Mouse (Mus musculus): ENCODE results near the gene Cpne7. TPM values are rescaled to one million over a fixed set of nuclear protein-coding genes. Genes with fewer than 3 reads are reported as not detected.
A peak's percentile ranks its signal among the peaks of the same experiment; 100 is the strongest.

Cpne7 gene
- total RNA-seq, 2 experiments from 2014 or later = 273 to 300 TPM

- DNase-seq (ENCODE audit: extremely low spot score in 1 of 2, low spot score in 1 of 2) = no peak
Measured at GRCm38 (mm10) chr8:123112892-123113291, 4.3 kb upstream of the Cpne7 start.

DNA sequence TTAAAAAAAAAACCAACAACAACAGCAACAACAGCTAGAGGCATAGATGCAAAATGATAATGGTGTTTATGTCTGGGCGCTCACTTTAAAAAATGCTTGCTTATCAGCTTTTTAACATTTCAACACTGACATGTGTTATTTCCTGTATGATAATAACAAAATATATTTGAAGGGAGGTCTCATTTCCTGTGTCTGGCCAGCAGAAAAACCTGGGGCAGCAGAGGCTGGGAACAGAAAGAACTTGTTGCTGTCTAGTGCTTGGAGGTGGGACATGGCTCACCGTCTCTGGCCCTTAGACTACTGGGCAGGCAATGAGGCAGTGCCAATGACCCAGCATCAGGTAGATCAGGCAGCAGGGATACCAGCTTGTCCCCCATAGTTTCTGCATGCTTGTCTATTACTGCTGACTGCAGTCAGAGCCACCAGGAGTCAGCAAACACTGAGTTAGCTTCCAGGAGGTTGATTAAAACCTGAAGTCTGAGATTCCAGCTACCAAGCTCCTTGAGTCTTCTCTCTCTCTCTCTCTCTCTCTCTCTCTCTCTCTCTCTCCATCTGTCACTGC lies 3.2 kb upstream of the Cpne7 start:
- no peak for DNase-seq (ENCODE audit: extremely low spot score in 1 of 2, low spot score in 1 of 2)

DNA sequence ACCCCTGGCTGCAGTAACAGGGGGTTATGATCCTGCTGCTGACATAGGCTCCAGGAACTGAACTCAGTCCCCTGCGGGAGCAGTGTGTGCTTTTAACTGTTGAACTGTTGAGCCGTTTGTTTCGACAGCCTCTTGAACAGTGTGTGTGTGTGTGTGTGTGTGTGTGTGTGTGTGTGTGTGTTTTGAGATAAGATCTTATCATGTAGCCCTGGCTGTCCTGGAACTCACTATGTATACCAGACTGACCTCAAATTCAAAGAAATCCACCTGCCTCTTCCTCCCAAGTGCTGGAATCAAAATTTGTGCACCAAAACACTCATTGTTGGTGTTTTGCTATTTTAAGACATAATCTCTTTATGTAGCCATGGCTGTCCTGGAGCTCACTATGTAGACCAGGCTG lies 2.5 kb upstream of the Cpne7 start:
- no peak for DNase-seq (ENCODE audit: extremely low spot score in 1 of 2, low spot score in 1 of 2)

- no peak for DNase-seq (ENCODE audit: extremely low spot score in 1 of 2, low spot score in 1 of 2)
Measured at GRCm38 (mm10) chr8:123117744-123118143, 570 bp downstream of the Cpne7 start.

DNA sequence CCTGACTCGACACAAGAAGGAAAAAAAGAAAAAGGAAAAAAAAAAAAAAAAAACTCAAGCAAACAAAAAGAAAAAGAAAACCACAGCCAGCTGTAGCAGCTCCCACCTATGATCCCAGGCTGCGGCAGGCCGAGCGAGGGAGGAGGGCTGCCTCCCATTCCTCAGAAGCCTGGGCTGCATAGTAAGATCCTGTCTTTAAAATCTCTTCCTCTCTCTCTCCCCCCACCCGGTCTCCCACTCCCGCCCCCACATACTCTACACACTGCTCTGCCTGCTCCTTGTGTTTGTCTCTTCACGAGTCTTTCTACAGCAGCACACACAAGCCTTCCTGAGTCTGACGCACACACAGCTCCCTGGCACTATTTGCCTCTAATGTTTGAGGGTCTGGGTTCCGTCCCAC lies 4.9 kb downstream of the Cpne7 start:
- DNase-seq (ENCODE audit: extremely low spot score in 1 of 2, low spot score in 1 of 2) = no peak

DNA sequence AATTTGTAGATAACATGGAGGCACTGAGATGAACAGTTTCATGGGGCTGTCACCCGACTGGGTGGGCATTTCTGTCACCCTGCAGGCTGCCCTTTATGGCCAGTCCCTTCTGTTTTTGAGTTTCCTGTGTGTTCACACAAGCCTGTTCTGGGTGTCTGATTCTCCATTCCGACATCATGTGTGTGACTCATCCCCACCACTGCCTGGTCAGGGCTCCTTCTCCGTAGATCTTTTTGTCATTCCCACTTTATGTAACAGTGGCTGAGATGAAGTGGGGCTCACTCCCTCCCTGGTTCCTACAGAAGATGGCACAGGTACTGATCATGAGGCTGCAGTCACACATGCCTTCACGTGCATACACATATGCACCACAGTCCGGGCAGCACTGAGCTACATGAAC lies 5.5 kb downstream of the Cpne7 start:
- no peak for DNase-seq (ENCODE audit: extremely low spot score in 1 of 2, low spot score in 1 of 2)

DNA sequence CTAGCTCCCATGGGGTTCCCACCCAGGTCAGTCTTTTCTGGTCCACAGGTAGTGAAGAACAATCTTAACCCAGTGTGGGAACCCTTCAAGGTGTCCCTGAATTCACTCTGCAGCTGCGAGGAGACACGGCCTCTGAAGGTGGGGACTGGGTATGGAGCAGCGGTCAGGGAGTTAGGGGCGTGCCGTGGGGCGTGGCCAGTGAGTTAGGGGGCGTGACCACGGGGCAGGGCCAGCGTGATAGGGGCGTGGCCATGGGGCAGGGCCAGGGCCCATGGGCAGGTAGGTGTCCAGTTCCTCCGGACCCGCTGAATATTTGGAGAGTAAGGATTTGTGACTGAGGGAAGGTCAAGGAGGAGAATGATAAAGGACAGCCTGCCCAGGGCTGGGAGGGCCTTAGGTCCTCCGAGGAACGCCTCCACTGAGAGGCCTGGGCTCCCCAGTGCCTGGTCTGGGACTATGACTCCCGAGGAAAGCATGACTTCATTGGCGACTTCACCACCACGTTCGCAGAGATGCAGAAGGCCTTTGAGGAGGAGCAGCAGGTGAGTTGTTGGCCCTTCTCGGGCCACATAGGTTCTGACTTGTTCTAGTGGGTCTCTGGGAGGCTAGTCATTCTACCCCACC lies 9.1 kb downstream of the Cpne7 start:
- no peak for DNase-seq (ENCODE audit: extremely low spot score in 1 of 2, low spot score in 1 of 2)

DNA sequence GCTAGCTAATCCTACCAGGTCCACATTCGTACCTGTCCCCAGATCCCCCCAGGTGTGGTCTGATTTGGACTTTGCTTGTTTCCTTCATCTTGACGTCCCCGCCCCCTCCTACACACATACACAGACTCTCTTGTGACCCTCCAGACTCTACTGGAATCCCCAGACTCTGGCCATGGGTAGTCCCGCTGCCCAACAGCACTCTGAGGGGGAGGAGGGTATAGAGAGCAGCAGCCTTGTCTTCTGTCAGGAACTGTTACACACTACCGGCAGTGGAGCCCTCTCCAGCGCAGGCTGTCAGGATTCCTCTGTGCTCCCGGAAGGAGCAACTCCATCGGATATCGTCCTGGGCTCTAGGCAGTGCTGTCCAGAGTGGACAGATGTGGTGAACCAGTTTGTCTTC lies 13.9 kb downstream of the Cpne7 start:
- DNase-seq (ENCODE audit: extremely low spot score in 1 of 2, low spot score in 1 of 2) = no peak

GRCm38 (mm10) chr8:123132953-123133352 lies 15.8 kb downstream of the Cpne7 start:
- DNase-seq (ENCODE audit: extremely low spot score in 1 of 2, low spot score in 1 of 2) = no peak

GRCm38 (mm10) chr8:123134149-123134713 lies 17.1 kb downstream of the Cpne7 start:
- no peak for DNase-seq (ENCODE audit: extremely low spot score in 1 of 2, low spot score in 1 of 2)

DNA sequence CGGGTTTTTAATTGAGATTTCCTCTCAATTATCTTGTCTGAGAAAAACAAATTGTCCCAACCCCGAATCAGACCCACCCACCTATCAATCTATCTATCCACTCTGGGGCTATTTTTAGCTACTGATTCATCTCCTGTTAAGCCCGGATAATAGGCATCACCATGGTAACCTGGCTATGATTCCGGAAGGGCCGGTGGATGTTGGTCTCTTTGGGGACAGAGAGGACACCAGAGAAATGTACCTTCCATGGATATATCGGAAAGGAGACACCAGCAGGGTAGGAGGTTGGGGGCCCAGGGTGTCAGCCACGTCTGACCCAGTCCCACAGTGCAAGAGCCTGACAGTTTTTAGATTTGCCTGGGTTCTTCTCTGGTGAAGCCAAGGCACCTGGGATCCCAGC lies 18.2 kb downstream of the Cpne7 start:
- no peak for DNase-seq (ENCODE audit: extremely low spot score in 1 of 2, low spot score in 1 of 2)

DNA sequence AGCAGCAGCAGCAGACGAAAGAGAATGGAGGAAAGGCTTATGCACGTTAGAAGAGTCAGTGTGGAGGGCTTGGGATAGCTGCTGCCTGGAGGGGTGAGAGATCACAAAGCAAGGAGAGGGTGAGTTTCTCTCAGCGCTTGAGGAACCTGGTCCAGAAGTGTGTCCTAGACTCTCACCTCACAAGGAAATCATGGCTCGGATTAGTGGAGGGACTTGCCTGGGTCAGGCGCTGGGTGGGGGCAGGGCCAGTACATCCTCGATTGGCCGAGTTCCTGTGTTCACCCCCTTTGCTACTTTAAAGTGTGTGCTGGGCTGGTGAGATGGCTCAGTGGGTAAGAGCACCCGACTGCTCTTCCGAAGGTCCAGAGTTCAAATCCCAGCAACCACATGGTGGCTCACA lies 18.6 kb downstream of the Cpne7 start:
- DNase-seq (ENCODE audit: extremely low spot score in 1 of 2, low spot score in 1 of 2) = no peak

- DNase-seq (ENCODE audit: extremely low spot score in 1 of 2, low spot score in 1 of 2) = no peak
Measured at GRCm38 (mm10) chr8:123136287-123136686, 19.1 kb downstream of the Cpne7 start.

DNA sequence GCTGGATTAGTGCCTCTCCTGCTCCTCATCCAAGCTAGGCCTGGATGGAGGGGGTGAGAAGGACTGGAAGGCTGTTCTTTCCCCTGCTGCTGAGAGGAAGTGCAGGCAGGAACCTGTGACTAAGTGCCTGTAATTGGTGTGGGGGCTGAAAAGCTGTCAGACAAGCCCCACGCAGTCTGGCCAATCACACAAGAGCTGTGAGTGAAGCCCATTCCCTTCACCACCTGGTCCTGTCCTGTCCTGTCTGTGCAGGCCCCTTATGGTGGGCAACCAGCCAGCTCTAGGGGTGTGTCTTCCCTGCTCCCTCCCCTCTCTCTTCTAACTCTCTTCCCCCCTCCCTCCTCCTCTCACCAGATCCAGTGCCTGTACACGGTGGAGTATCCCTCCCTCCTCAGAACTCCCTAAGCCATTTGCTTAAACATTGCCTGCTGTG lies 20.5 kb downstream of the Cpne7 start:
- peak in 1 of 2 experiments; percentile 50 for DNase-seq (ENCODE audit: extremely low spot score in 1 of 2, low spot score in 1 of 2)

DNA sequence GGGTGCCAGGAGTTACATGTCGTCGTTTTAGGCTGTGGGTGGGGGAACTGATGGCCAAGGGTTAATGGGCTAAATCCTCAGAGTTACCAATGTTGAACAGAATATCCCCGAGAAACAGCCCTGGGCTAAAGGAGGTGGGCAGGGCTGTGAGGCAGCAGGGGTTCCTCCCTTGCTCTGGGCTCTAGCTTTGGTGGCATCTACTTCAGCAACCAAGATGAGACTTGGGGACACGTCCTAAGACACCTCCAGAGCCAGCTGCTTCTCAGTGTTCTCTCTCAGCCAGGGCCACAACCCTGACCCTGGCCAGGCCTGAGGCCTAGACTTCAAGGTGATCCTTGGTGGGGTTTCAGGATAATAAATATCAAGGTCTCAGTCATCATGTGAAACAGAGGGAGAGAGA lies 21.6 kb downstream of the Cpne7 start:
- no peak for DNase-seq (ENCODE audit: extremely low spot score in 1 of 2, low spot score in 1 of 2)

- DNase-seq (ENCODE audit: extremely low spot score in 1 of 2, low spot score in 1 of 2) = peak in 1 of 2 experiments; percentile 53
Measured at GRCm38 (mm10) chr8:123141741-123142462, 24.7 kb downstream of the Cpne7 start.

DNA sequence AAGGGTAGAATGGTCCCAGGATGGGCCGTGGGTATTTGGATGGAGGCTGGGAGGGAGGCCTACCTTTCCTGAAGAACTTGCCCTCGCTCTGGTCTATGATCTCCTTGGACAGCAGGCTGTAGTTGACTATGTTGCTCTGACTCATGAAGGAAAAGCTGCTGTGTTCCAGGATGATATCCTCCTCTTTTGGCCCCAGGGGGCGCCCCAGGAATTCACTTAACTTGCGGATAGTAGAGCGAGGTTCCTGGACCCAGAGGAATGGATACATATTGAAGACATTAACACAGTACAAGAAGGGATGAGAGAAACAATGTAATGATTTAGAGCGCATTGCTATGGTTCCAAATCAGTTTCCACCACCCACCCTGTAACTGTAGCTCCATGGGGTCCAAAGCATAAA lies 28.1 kb downstream of the Cpne7 start:
- no peak for DNase-seq (ENCODE audit: extremely low spot score in 1 of 2, low spot score in 1 of 2)

DNA sequence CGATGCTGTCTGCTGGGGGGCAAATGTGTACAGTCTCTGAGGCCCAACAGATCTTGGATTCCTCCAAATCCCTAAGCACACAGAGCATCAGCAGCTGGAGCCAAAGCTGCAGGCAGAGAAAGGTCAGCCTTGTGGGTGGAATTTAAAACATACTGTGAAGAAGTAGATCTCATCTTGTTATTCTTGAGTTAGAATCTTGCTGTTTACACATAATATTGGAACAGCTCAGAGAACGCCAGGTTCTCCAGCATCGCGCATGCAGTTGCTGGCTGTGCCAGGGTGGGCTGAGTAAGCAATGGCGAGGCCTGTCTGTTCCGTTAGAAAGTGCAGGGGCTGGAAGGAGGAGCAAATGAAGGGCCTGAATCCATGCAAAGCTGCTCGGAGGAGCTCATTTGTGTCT lies 29.2 kb downstream of the Cpne7 start:
- no peak for DNase-seq (ENCODE audit: extremely low spot score in 1 of 2, low spot score in 1 of 2)

- no peak for DNase-seq (ENCODE audit: extremely low spot score in 1 of 2, low spot score in 1 of 2)
Measured at GRCm38 (mm10) chr8:123150737-123151171, 33.6 kb downstream of the Cpne7 start.

DNA sequence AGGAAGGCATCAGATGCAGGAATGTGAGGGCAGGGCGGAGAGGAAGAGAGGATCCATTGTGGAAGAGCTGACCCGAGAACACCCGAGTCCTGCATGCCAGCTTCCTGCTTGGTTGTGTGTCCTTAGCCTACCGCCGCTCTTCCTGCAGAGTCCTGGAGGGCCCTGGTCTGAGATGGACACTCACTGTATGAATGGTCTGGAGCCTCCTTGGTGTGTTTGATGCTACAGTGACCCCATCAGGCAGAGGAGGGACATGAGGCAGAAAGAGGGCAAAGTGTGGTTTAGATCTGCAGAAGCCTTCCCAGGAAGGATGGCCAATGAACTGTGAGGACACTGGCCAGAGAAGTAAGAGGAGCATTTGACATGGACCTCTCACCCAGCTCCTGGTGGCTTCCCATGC lies 38.0 kb downstream of the Cpne7 start:
- no peak for DNase-seq (ENCODE audit: extremely low spot score in 1 of 2, low spot score in 1 of 2)

DNA sequence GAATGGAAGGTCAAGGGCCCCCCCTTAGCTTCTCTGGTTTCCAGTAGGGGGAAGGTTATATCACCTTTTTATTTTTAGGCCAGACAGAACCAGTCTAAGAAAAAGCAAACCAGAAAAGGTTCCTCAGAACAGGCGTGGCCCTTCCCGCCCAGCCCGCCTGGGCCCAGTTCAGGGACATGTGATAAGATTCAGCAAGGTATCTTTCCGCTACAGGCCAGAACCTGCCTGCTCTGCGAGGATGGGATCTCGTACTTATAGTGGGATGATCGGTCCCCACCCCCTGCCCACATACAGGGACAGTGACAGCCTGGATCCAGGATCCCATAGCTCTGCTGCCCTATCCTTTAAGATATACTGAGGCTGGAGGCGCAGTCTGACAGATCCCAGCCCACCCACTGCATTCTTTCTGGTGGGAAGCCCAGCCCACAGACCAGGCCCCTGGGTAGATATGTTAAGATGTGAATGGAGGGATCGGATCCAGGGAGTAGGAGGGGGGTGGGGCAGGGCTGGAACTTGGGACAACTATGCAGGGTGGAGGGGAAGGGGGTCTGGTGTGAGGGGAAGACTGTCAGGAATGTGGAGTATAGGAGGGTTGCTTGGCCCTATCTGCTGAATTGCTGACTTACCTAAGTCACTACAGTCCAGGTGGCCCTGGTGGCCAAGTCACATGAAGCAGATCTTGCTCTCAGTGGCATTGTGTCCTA lies 39.0 kb downstream of the Cpne7 start:
- no peak for DNase-seq (ENCODE audit: extremely low spot score in 1 of 2, low spot score in 1 of 2)

Data from layer of hippocampus, postnatal 25 days (tissue).